Mouse (Mus musculus) liver, postnatal 0 days (tissue): ENCODE results near the gene Arnt.

ENCODE experiments used
- CTCF ChIP-seq: sonication (generic); IDR thresholded peaks from 2 replicates; pipeline ENCODE4 v1.5.1; 2016; ENCODE audit warnings: antibody characterized with exemption, low read depth
- EP300 ChIP-seq: IDR thresholded peaks from 2 replicates; pipeline ENCODE4 v1.6.1; 2016; ENCODE audit warnings: antibody characterized with exemption, low read depth, mild to moderate bottlenecking

DNA sequence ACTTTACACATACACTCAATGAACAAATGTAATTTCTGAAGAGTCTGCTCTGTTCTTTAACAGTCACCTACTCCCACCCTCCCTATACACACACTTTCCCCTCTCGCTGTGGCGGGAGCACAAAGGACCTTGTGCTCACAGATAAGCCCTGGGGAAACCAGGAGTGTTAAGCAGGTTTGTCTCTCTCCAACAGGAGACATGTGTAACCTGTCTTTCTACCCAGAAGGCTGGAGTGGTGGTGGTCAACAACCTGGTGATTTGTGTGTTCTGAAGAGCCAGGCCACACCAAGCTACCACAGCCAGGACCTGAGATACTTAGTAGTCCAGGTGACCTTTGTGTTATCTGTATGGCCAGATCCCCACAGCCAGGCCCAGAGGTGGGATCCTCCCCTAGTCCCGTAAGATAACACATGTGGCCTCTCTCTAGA, 82.4 kb downstream of the Arnt start:
- no peak for TF ChIP-seq CTCF
- peak; percentile 95 for TF ChIP-seq EP300
